Mouse (Mus musculus): Measurements from ENCODE around the gene Cygb. TPM values are rescaled to one million over a fixed set of nuclear protein-coding genes. Genes with fewer than 3 reads are reported as not detected.
A peak's percentile ranks its signal among the peaks of the same experiment; 100 is the strongest.
"Not testable (repeated sequence)": the region's sequence is repeated elsewhere in the genome, so short reads cannot be mapped to it uniquely, and the experiment has no call there.

The Cygb gene
- polyA plus RNA-seq, 1 experiment from 2014 or later = 7.1 TPM

DNA sequence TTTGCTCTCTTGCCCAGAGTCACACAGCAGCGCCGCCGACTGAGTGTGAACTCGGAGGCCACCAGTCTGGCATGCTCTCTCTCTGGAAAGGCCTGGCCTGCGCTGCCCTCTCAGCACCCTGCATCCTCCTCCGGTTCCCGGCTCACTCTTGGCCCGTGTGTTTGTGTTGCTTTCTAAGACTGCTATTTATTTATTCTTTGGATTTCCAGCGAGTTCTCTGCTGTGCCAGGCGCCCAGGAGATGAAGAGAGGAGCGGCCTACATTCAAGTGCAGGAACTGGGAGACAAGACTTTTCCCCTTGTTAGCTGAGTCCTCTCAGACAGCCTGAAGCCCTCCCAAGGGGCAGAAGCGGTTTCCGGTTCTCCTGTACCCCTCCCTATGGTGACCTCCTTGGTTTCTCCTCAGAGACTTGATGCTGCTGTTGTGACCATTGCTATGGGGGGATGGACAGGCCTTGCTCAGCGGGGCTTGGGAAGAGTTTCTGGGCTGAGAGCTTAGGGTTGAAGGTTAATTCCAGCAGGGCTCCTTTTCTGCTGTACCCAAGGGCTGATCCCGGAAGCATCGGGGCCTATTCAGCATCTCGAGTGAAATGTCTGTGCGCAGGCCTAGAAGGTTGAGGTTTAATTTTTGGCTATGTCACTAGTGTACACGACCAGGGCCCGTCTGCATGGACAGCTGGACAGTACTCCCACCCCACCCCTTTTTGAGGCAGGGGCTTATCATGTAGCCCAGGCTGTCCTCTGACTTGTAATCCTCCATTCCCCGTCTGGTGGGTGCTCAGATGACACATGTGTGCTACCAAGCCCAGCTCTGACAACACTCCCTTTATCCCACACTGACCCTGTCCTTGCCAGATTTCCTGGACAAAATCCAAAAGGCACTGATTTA is 9.6 kb downstream of the Cygb start:
- Histone ChIP-seq H3K27ac (peak overlapping the region; percentile 62; the same call in 1 of the 2 replicates), H3K9ac (peak overlapping the region; percentile 40; the same call in 1 of the 2 replicates), H3K4me1 (peaks cover 53% of the 10 kb centered on the region), H3K4me3 (no peak overlapping the region), H3K27me3 (peaks cover 5% of the 10 kb centered on the region; the same call in 1 of the 2 replicates), H3K4me2 (peak overlapping the region; percentile 58), H3K36me3 (no peaks in the 10 kb centered on the region), H3K9me3 (no peaks in the 10 kb centered on the region)
- no peak for ATAC-seq (ENCODE audit: insufficient number of reproducible peaks, insufficient read depth, low FRiP score, low TSS enrichment, low read depth)
- 40% methylated on average over 21 of the region's 21 CpGs for WGBS

- Histone ChIP-seq H3K27ac (0 out of 2 replicates have a peak overlapping the region, but pooled peaks have one; percentile 62), H3K4me2 (peak overlapping the region; percentile 58), H3K27me3 (no peaks in the 10 kb centered on the region; the same call in 1 of the 2 replicates), H3K4me3 (peak overlapping the region; percentile 25), H3K4me1 (peaks cover 49% of the 10 kb centered on the region), H3K9me3 (no peaks in the 10 kb centered on the region), H3K36me3 (no peaks in the 10 kb centered on the region), H3K9ac (peak overlapping the region; percentile 40; the same call in 1 of the 2 replicates)
- 6% methylated on average over 19 of the region's 19 CpGs for WGBS
- ATAC-seq (ENCODE audit: insufficient number of reproducible peaks, insufficient read depth, low FRiP score, low TSS enrichment, low read depth) = no peak
Measured at GRCm38 (mm10) chr11:116643579-116644224, 10.4 kb downstream of the Cygb start.

GRCm38 (mm10) chr11:116642681-116643578 is 11.2 kb downstream of the Cygb start:
- peak overlapping the region; percentile 40; the same call in 1 of the 2 replicates for H3K9ac ChIP-seq
- peak overlapping the region; percentile 25 for H3K4me3 ChIP-seq

DNA sequence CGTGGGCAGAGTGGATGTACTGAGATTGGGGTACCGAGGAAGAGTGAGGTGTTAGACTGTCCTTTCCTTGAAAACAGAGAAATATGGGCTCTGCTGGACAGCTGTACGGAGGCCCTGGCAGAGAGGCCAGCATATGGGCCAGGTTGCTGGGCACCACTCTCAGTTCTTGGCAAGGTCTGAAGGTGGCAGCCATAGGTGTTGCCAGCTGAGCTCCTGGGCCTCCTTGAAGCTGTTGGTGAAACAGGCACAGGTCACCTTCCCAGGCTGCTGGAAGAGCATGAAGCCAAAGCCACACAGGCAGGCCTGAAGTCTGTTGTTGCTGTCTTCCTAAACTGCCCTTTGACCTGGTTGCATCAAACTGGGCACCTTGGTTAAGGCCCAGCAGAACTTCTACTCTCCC is 12.4 kb downstream of the Cygb start:
- ATAC-seq (ENCODE audit: insufficient number of reproducible peaks, insufficient read depth, low FRiP score, low TSS enrichment, low read depth) = no peak
- H3K4me3 ChIP-seq = no peak overlapping the region
- WGBS = 66% methylated on average over 3 of the region's 3 CpGs
- H3K4me1 ChIP-seq = peaks cover 29% of the 10 kb centered on the region
- H3K36me3 ChIP-seq = no peaks in the 10 kb centered on the region
- no peak overlapping the region for H3K27ac ChIP-seq
- no peak overlapping the region for H3K9ac ChIP-seq
- no peaks in the 10 kb centered on the region for H3K27me3 ChIP-seq
- no peak overlapping the region for H3K4me2 ChIP-seq
- H3K9me3 ChIP-seq = no peaks in the 10 kb centered on the region

More at GRCm38 (mm10) chr11:116642681-116643578, 11.2 kb downstream of the Cygb start:
- Histone ChIP-seq H3K4me2 (peak overlapping the region; percentile 58), H3K27ac (no peak overlapping the region), H3K9me3 (no peaks in the 10 kb centered on the region), H3K27me3 (no peaks in the 10 kb centered on the region), H3K4me1 (peaks cover 41% of the 10 kb centered on the region), H3K36me3 (no peaks in the 10 kb centered on the region)
- ATAC-seq (ENCODE audit: insufficient number of reproducible peaks, insufficient read depth, low FRiP score, low TSS enrichment, low read depth) = no peak
- 37% methylated on average over 14 of the region's 14 CpGs for WGBS

GRCm38 (mm10) chr11:116641168-116641567 is 12.9 kb downstream of the Cygb start:
- Histone ChIP-seq H3K4me3 (no peak overlapping the region), H3K27ac (no peak overlapping the region), H3K9ac (no peak overlapping the region), H3K36me3 (no peaks in the 10 kb centered on the region), H3K9me3 (no peaks in the 10 kb centered on the region), H3K27me3 (no peaks in the 10 kb centered on the region), H3K4me1 (peaks cover 25% of the 10 kb centered on the region), H3K4me2 (no peak overlapping the region)
- no peak for ATAC-seq (ENCODE audit: insufficient number of reproducible peaks, insufficient read depth, low FRiP score, low TSS enrichment, low read depth)
- WGBS = 44% methylated on average over 5 of the region's 5 CpGs

DNA sequence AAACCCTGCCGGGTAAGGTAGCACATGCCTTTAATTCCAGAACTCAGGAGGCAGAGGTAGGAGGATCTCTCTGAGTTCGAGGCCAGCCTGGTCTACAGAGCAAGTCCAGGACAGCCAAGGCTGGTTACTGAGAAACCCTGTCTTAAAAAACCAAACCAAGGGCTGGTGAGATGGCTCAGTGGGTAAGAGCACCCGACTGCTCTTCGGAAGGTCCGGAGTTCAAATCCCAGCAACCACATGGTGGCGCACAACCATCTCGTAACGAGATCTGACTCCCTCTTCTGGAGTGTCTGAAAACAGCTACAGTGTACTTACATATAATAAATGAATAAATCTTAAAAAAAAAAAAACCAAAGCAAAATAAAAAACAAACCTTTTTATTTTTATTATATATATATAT is 17.5 kb downstream of the Cygb start:
- not testable (repeated sequence) for H3K4me2 ChIP-seq; H3K9ac ChIP-seq; H3K4me1 ChIP-seq; H3K27ac ChIP-seq; ATAC-seq (ENCODE audit: insufficient number of reproducible peaks, insufficient read depth, low FRiP score, low TSS enrichment, low read depth); H3K4me3 ChIP-seq; H3K36me3 ChIP-seq; H3K9me3 ChIP-seq; H3K27me3 ChIP-seq
- 75% methylated on average over 8 of the region's 8 CpGs for WGBS

- Histone ChIP-seq H3K9me3 (no peaks in the 10 kb centered on the region), H3K4me3 (no peak overlapping the region), H3K4me1 (no peaks in the 10 kb centered on the region), H3K36me3 (no peaks in the 10 kb centered on the region), H3K27me3 (no peaks in the 10 kb centered on the region), H3K9ac (no peak overlapping the region), H3K27ac (no peak overlapping the region), H3K4me2 (no peak overlapping the region)
- WGBS = 75% methylated on average over 10 of the region's 10 CpGs
- ATAC-seq (ENCODE audit: insufficient number of reproducible peaks, insufficient read depth, low FRiP score, low TSS enrichment, low read depth) = no peak
Measured at GRCm38 (mm10) chr11:116632962-116633361, 21.2 kb downstream of the Cygb start.

GRCm38 (mm10) chr11:116630171-116630965 is 23.7 kb downstream of the Cygb start:
- no peaks in the 10 kb centered on the region for H3K4me1 ChIP-seq
- no peak overlapping the region for H3K27ac ChIP-seq
- ATAC-seq (ENCODE audit: insufficient number of reproducible peaks, insufficient read depth, low FRiP score, low TSS enrichment, low read depth) = no peak
- H3K4me3 ChIP-seq = no peak overlapping the region
- 34% methylated on average over 12 of the region's 12 CpGs for WGBS
- H3K27me3 ChIP-seq = no peaks in the 10 kb centered on the region
- H3K9ac ChIP-seq = no peak overlapping the region
- no peak overlapping the region for H3K4me2 ChIP-seq
- no peaks in the 10 kb centered on the region for H3K36me3 ChIP-seq
- no peaks in the 10 kb centered on the region for H3K9me3 ChIP-seq

DNA sequence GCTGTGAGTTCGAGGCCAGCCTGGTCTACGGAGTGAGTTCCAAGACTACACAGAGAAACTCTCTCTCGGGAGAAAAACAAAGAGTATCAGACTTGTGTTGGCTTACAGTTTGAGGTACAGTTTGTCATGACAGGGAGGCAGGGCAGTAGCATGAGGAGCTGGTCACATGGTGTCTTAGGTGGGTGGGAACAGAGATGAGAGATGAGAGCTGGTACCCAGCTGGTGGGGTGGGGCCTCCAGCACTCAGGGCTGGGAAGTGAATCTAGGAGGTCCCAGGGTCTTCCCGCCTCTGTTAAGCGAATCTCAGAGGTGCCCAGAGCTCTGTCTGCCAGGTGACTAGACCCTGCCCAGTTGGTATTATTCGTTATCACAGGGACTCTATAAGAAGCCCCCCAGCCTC is 24.6 kb downstream of the Cygb start:
- no peak overlapping the region for H3K4me2 ChIP-seq
- WGBS = 90% methylated on average over 6 of the region's 6 CpGs
- no peak overlapping the region for H3K4me3 ChIP-seq
- peaks cover 3% of the 10 kb centered on the region; the same call in 1 of the 2 replicates for H3K4me1 ChIP-seq
- peaks cover 7% of the 10 kb centered on the region; the same call in 1 of the 2 replicates for H3K27me3 ChIP-seq
- no peak overlapping the region for H3K9ac ChIP-seq
- H3K9me3 ChIP-seq = no peaks in the 10 kb centered on the region
- no peaks in the 10 kb centered on the region for H3K36me3 ChIP-seq
- no peak overlapping the region for H3K27ac ChIP-seq
- no peak for ATAC-seq (ENCODE audit: insufficient number of reproducible peaks, insufficient read depth, low FRiP score, low TSS enrichment, low read depth)

- Histone ChIP-seq H3K36me3 (no peaks in the 10 kb centered on the region), H3K27me3 (peaks cover 9% of the 10 kb centered on the region; the same call in 1 of the 2 replicates), H3K4me3 (no peak overlapping the region), H3K27ac (no peak overlapping the region), H3K9me3 (no peaks in the 10 kb centered on the region), H3K4me2 (no peak overlapping the region), H3K4me1 (peaks cover 5% of the 10 kb centered on the region; the same call in 1 of the 2 replicates), H3K9ac (0 out of 2 replicates have a peak overlapping the region, but pooled peaks have one; percentile 21)
- 53% methylated on average over 9 of the region's 9 CpGs for WGBS
- no peak for ATAC-seq (ENCODE audit: insufficient number of reproducible peaks, insufficient read depth, low FRiP score, low TSS enrichment, low read depth)
Measured at GRCm38 (mm10) chr11:116628712-116629111, 25.4 kb downstream of the Cygb start.

Data from embryonic facial prominence, embryonic 13.5 days (tissue).